Mouse (Mus musculus) G1E (cell line): ENCODE measurements around the gene Ifne.

ENCODE experiments used
- CTCF ChIP-seq: IDR thresholded peaks from 2 replicates; pipeline ENCODE4 v1.5.1; 2012; ENCODE audit warnings: low read depth, low read length, inconsistent platforms, mixed read lengths
- GATA1 ChIP-seq: IDR thresholded peaks from 2 replicates; pipeline ENCODE4 v1.6.1; 2012; ENCODE audit warnings: borderline replicate concordance, low read length, inconsistent platforms, mixed read lengths

- TF ChIP-seq CTCF (no peak), GATA1 (no peak)
Measured at GRCm38 (mm10) chr4:88849698-88850097, 30.3 kb downstream of the Ifne start, which contains the start of gene Ifna1.
